Mouse (Mus musculus) MEL (cell line): ENCODE measurements around the gene Bdkrb2. TPM values are rescaled to one million over a fixed set of nuclear protein-coding genes. Genes with fewer than 3 reads are reported as not detected.

Experiments
- DNase-seq: peaks from one replicate; pipeline ENCODE4 v3.0.0; 2011; ENCODE audit warnings: low read depth, low spot score
- H3K27ac ChIP-seq: 2 replicates; pipeline ENCODE4 v1.5.1; 2012; ENCODE audit warnings: low read depth, mild to moderate bottlenecking, control low read depth, low read length, moderate library complexity; ENCODE audit not compliant: control insufficient read depth
- H3K27me3 ChIP-seq, 2 experiments: fragments of 150-350 bp in 1 of 2; sonication (generic) in 1 of 2; 2 replicates each; pipeline ENCODE4 v1.6.1; 2012; ENCODE audit warnings: low read length in 2 of 2, mild to moderate bottlenecking in 2 of 2, improper control_type of control experiment in 1 of 2, moderate library complexity in 1 of 2; ENCODE audit not compliant: insufficient read depth in 2 of 2, control insufficient read depth in 1 of 2
- H3K36me3 ChIP-seq, 2 experiments: 2 replicates each; pipeline ENCODE4 v1.6.1; 2012 to 2014; ENCODE audit warnings: low read length in 2 of 2, improper control_type of control experiment in 1 of 2, inconsistent platforms in 1 of 2, mild to moderate bottlenecking in 1 of 2; ENCODE audit not compliant: insufficient read depth in 2 of 2, control insufficient read depth in 1 of 2
- H3K4me1 ChIP-seq, 2 experiments: fragments of 150-350 bp in 1 of 2; sonication (generic) in 1 of 2; 2 replicates each; pipeline ENCODE4 v1.6.1; 2012; ENCODE audit warnings: low read length in 2 of 2, improper control_type of control experiment in 1 of 2, mild to moderate bottlenecking in 1 of 2; ENCODE audit not compliant: insufficient read depth in 2 of 2, control insufficient read depth in 1 of 2
- H3K4me3 ChIP-seq, 2 experiments: fragments of 150-350 bp in 1 of 2; sonication (generic) in 1 of 2; 2 replicates each; pipeline ENCODE4 v1.5.1; 2012; ENCODE audit warnings: low read depth in 2 of 2, low read length in 2 of 2, mild to moderate bottlenecking in 2 of 2, moderate library complexity in 2 of 2, control low read depth in 1 of 2, improper control_type of control experiment in 1 of 2; ENCODE audit not compliant: control insufficient read depth in 1 of 2, insufficient read depth in 1 of 2
- H3K79me2 ChIP-seq: 2 replicates; pipeline ENCODE4 v1.6.1; 2012; ENCODE audit warnings: mild to moderate bottlenecking, low read length, moderate library complexity; ENCODE audit not compliant: control insufficient read depth, poor library complexity, insufficient read depth
- H3K9ac ChIP-seq: 2 replicates; pipeline ENCODE4 v1.6.1; 2012; ENCODE audit warnings: low read depth, mild to moderate bottlenecking, control low read depth, low read length, moderate library complexity; ENCODE audit not compliant: control insufficient read depth, poor library complexity, severe bottlenecking
- H3K9me3 ChIP-seq: fragments of 150-350 bp; sonication (generic); replicated peaks from 2 replicates; pipeline ENCODE4 v1.6.1; 2012; ENCODE audit warnings: mild to moderate bottlenecking, low read length, improper control_type of control experiment, moderate library complexity; ENCODE audit not compliant: insufficient read depth
- BHLHE40 ChIP-seq: IDR thresholded peaks from 2 replicates; pipeline ENCODE4 v1.6.1; 2012; ENCODE audit warnings: low read depth, mild to moderate bottlenecking, inconsistent platforms, low read length, improper control_type of control experiment, borderline replicate concordance
- CTCF ChIP-seq, 3 experiments: IDR thresholded peaks in 2 of 3; conservative IDR thresholded peaks in 1 of 3; 2 replicates each; pipeline ENCODE4 v1.5.1; 2011 to 2012; ENCODE audit warnings: low read length in 3 of 3, low read depth in 2 of 3, mild to moderate bottlenecking in 2 of 3, improper control_type of control experiment in 1 of 3, inconsistent platforms in 1 of 3, mixed read lengths in 1 of 3, moderate library complexity in 1 of 3; ENCODE audit not compliant: control insufficient read depth in 1 of 3, insufficient read depth in 1 of 3, poor library complexity in 1 of 3, severe bottlenecking in 1 of 3
- ELF1 ChIP-seq: IDR thresholded peaks from 2 replicates; pipeline ENCODE4 v1.6.1; 2014; ENCODE audit warnings: low read depth, mild to moderate bottlenecking, inconsistent platforms, low read length, improper control_type of control experiment, moderate library complexity
- GABPA ChIP-seq: IDR thresholded peaks from 2 replicates; pipeline ENCODE4 v1.6.1; 2012; ENCODE audit warnings: low read depth, mild to moderate bottlenecking, inconsistent platforms, low read length, improper control_type of control experiment, moderate library complexity
- HCFC1 ChIP-seq: IDR thresholded peaks from 2 replicates; pipeline ENCODE4 v1.6.1; 2012; ENCODE audit warnings: low read depth, mild to moderate bottlenecking, inconsistent platforms, low read length, improper control_type of control experiment, moderate library complexity
- JUND ChIP-seq: IDR thresholded peaks from 2 replicates; pipeline ENCODE4 v1.6.1; 2011; ENCODE audit warnings: low read depth, mild to moderate bottlenecking, improper control_type of control experiment, low read length
- KAT2A ChIP-seq: conservative IDR thresholded peaks from 2 replicates; pipeline ENCODE4 v1.6.1; 2012; ENCODE audit warnings: low read depth, low read length, improper control_type of control experiment, inconsistent platforms
- MAZ ChIP-seq: IDR thresholded peaks from 2 replicates; pipeline ENCODE4 v1.6.1; 2012; ENCODE audit warnings: low read depth, mild to moderate bottlenecking, inconsistent platforms, low read length, improper control_type of control experiment
- MXI1 ChIP-seq: IDR thresholded peaks from 2 replicates; pipeline ENCODE4 v1.6.1; 2011; ENCODE audit warnings: mild to moderate bottlenecking, low read depth, low read length, improper control_type of control experiment
- POLR2AphosphoS5 ChIP-seq: IDR thresholded peaks from 2 replicates; pipeline ENCODE4 v1.6.1; 2012; ENCODE audit warnings: low read depth, borderline replicate concordance, mild to moderate bottlenecking, inconsistent platforms, low read length, moderate library complexity, mixed read lengths
- RAD21 ChIP-seq: IDR thresholded peaks from 2 replicates; pipeline ENCODE4 v1.6.1; 2011; ENCODE audit warnings: mild to moderate bottlenecking, low read depth, low read length, improper control_type of control experiment
- RCOR1 ChIP-seq: IDR thresholded peaks from 2 replicates; pipeline ENCODE4 v1.6.1; 2012; ENCODE audit warnings: low read depth, mild to moderate bottlenecking, inconsistent platforms, low read length, improper control_type of control experiment
- SIN3A ChIP-seq: IDR thresholded peaks from 2 replicates; pipeline ENCODE4 v1.6.1; 2012; ENCODE audit warnings: low read length, improper control_type of control experiment, inconsistent platforms
- SMC3 ChIP-seq: IDR thresholded peaks from 2 replicates; pipeline ENCODE4 v1.6.1; 2011; ENCODE audit warnings: low read depth, low read length, improper control_type of control experiment
- UBTF ChIP-seq: IDR thresholded peaks from 2 replicates; pipeline ENCODE4 v1.6.1; 2012; ENCODE audit warnings: low read depth, mild to moderate bottlenecking, inconsistent platforms, low read length, improper control_type of control experiment, moderate library complexity, borderline replicate concordance; ENCODE audit not compliant: insufficient read depth
- USF1 ChIP-seq: IDR thresholded peaks from 2 replicates; pipeline ENCODE4 v1.6.1; 2014; ENCODE audit warnings: low read depth, mild to moderate bottlenecking, inconsistent platforms, low read length, improper control_type of control experiment, moderate library complexity
- ZC3H11A ChIP-seq: IDR thresholded peaks from 2 replicates; pipeline ENCODE4 v1.6.1; 2012; ENCODE audit warnings: low read depth, mild to moderate bottlenecking, inconsistent platforms, low read length, improper control_type of control experiment
- ZKSCAN1 ChIP-seq: IDR thresholded peaks from 2 replicates; pipeline ENCODE4 v1.6.1; 2012; ENCODE audit warnings: low read depth, mild to moderate bottlenecking, inconsistent platforms, low read length, improper control_type of control experiment, moderate library complexity
- polyA plus RNA-seq, 2 experiments: library from polyadenylated mRNA; stranded (reverse) in 1 of 2; unstranded in 1 of 2; fragments of >175 nt in 1 of 2; fragments of >200 nt in 1 of 2; gene quantifications; 2 replicates each; pipeline versions ENCODE4 v1.2.1 to v1.2.4; 2012; ENCODE audit warnings: low replicate concordance in 2 of 2, low read depth in 1 of 2; ENCODE audit not compliant: insufficient read length in 2 of 2, insufficient read depth in 1 of 2, missing spikeins in 1 of 2
- total RNA-seq: library from RNA; depleted of rRNA; stranded (reverse); fragments of 300-350 nt; gene quantifications from 2 replicates; pipeline ENCODE4 v1.2.3, GENCODE M21; 2012

The Bdkrb2 gene
- total and polyA plus RNA-seq, 3 experiments = not detected

DNA sequence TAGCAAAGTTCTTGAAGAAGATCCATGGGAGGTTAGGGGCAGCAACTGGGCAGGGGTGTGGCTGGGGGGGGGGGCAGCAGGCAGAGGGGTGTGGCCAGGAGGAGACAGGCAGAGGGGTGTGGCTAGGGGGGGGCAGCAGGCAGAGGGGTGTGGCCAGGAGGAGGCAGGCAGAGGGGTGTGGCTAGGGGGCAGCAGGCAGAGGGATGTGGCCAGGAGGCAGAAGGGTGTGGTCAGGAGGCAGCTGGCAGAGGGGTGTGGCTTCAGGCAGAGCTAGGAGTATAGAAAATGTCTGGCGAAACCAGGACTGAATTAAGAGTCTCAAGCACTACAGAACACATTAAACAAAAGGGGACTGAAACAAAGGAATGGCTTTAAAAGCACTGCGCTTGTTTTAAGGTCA, 20.5 kb downstream of the Bdkrb2 start:
- H3K4me3 ChIP-seq = no peak overlapping the region
- H3K4me1 ChIP-seq = peaks cover 0 to 8% of the 10 kb centered on the region in 2 experiments; a peak in 2 of 4 replicates
- no peaks in the 10 kb centered on the region; a peak in 1 of 4 replicates for H3K27me3 ChIP-seq
- no peaks in the 10 kb centered on the region for H3K9me3 ChIP-seq
- no peaks in the 10 kb centered on the region for H3K79me2 ChIP-seq
- H3K9ac ChIP-seq = no peak overlapping the region
- TF ChIP-seq SIN3A = no peak
- TF ChIP-seq BHLHE40 = no peak
- TF ChIP-seq HCFC1 = no peak
- TF ChIP-seq UBTF = no peak
- H3K36me3 ChIP-seq = peaks cover 0 to 3% of the 10 kb centered on the region in 2 experiments; a peak in 2 of 4 replicates
- peak; percentile 60 for DNase-seq
- H3K27ac ChIP-seq = no peak overlapping the region

DNA sequence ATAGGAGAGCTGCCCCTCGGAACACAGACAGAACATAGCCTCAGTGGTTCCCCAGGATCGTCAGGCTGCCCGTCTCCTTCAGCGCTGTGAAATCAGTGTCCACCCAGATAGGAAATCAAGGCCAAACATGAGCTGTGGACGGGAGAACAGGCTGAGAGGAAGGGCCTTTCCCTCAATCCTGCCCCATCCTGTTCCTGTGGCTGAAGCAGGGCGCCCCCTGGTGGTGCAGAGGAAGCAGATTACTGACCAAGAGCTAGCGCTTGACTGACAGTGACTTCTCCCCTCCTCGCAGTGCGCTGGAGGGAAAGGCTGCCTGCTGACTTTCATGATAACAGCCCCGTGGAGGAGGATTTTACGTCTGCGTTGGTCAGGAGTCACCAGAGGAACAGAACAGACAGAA, 21.8 kb downstream of the Bdkrb2 start:
- peak; percentile 76 for DNase-seq
- TF ChIP-seq ELF1 = 0 out of 2 replicates have a peak, but pooled peaks have one; percentile 30
- no peak for TF ChIP-seq RCOR1
- no peak for TF ChIP-seq JUND
- peak; percentile 57; the same call in 1 of the 2 replicates for TF ChIP-seq MAZ
- peak; percentile 77 for TF ChIP-seq SMC3
- no peak for TF ChIP-seq KAT2A
- TF ChIP-seq ZC3H11A = peak; percentile 62
- no peak for TF ChIP-seq MXI1
- no peak for TF ChIP-seq USF1
- peak; percentile 80 to 97 (median 92) for TF ChIP-seq CTCF (IDR thresholded peaks at IDR 0.05 in 2 of 3, conservative IDR thresholded peaks at IDR 0.05 in 1 of 3; ENCODE audit: control insufficient read depth in 1 of 3, insufficient read depth in 1 of 3, low read depth in 2 of 3, low read length in 3 of 3, poor library complexity in 1 of 3, severe bottlenecking in 1 of 3)
- no peak for TF ChIP-seq GABPA
- TF ChIP-seq ZKSCAN1 = no peak
- TF ChIP-seq POLR2AphosphoS5 = no peak
- TF ChIP-seq RAD21 = peak; percentile 61
- no peak for TF ChIP-seq UBTF
- Histone ChIP-seq H3K36me3 (peaks cover 0 to 3% of the 10 kb centered on the region in 2 experiments; a peak in 2 of 4 replicates), H3K27ac (no peak overlapping the region), H3K4me1 (peaks cover 0 to 8% of the 10 kb centered on the region in 2 experiments; a peak in 2 of 4 replicates), H3K9me3 (no peaks in the 10 kb centered on the region), H3K27me3 (no peaks in the 10 kb centered on the region; a peak in 1 of 4 replicates), H3K79me2 (no peaks in the 10 kb centered on the region), H3K4me3 (no peak overlapping the region), H3K9ac (no peak overlapping the region)
